Mouse (Mus musculus) megakaryocyte, embryonic 14.5 days (primary cell): ENCODE results near the gene BC035947. TPM values are rescaled to one million over a fixed set of nuclear protein-coding genes. Genes with fewer than 3 reads are reported as not detected.
"Not testable (repeated sequence)": the region's sequence is repeated elsewhere in the genome, so short reads cannot be mapped to it uniquely, and the experiment has no call there.

Source experiments
- H3K27me3 ChIP-seq: replicated peaks from 2 replicates; pipeline ENCODE3; 2012; ENCODE audit warnings: inconsistent platforms
- H3K36me3 ChIP-seq: replicated peaks from 2 replicates; pipeline ENCODE3; 2012; ENCODE audit warnings: low read length, inconsistent platforms, mixed read lengths
- H3K4me1 ChIP-seq: 2 replicates; pipeline ENCODE4 v1.6.1; 2012; ENCODE audit warnings: inconsistent platforms
- H3K4me3 ChIP-seq: replicated peaks from 2 replicates; pipeline ENCODE3; 2012; ENCODE audit warnings: moderate library complexity, mild to moderate bottlenecking, inconsistent platforms
- H3K9me3 ChIP-seq: 2 replicates; pipeline ENCODE4 v1.6.1; 2012; ENCODE audit warnings: inconsistent platforms
- FLI1 ChIP-seq: IDR thresholded peaks from 2 replicates; pipeline ENCODE4 v1.6.1; 2012; ENCODE audit warnings: low read length, inconsistent platforms, mixed read lengths
- GATA1 ChIP-seq: IDR thresholded peaks from 3 replicates; pipeline ENCODE4 v1.6.1; 2012; ENCODE audit warnings: mixed read lengths, low read length, inconsistent platforms, borderline replicate concordance
- polyA plus RNA-seq: library from polyadenylated mRNA; stranded (reverse); fragments of >175 nt; gene quantifications from 2 replicates; pipeline ENCODE4 v1.2.3, GENCODE M21; 2012; ENCODE audit warnings: low replicate concordance; ENCODE audit not compliant: insufficient read depth

Gene BC035947
- polyA plus RNA-seq, result not detected in 2 replicates

DNA sequence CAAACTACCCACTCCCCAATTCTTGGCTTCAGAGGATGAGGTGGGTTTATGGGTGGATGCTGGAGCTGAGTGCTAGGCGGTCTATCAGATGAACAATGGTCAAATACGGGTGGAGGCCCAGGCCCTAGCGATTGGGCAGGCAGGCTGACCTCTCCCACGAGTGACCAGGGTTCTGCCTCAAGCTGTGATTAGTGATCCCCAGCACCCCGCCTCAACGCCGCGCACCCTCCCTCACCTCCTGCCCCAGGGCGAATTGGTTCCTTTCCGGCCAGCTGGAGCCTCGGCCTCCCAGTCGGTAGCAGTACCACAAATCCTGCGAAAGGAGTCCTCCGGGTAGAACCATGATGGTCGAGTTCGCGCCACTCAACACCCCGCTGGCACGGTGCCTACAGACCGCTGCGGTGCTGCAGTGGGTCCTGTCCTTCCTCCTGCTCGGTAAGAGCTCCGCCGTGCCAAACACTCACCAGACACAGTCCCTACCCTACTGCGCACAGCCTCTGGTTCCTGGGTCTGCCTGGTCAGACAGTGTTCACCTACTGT lies at the start of gene BC035947:
Gene BC035947 (minus strand): TSS at position 538 of the 540 bp plus-strand sequence.
- Histone ChIP-seq H3K4me3 (peak within 1 kb of the TSS; percentile 59), H3K4me1 (peaks cover 6% of the 10 kb centered on the region; the same call in 1 of the 2 replicates), H3K27me3 (peaks cover 23% of the 10 kb centered on the region), H3K9me3 (peaks cover 16% of the 10 kb centered on the region), H3K36me3 (no peaks in the 10 kb centered on the region)
- TF ChIP-seq FLI1 (no peak), GATA1 (no peak)

GRCm38 (mm10) chr1:78554012-78554666 lies 42.2 kb upstream of the BC035947 start:
- Histone ChIP-seq H3K4me3 (no peak overlapping the region), H3K4me1 (0 out of 2 replicates have a peak, but pooled peaks cover under 1% of the 10 kb centered on the region), H3K36me3 (no peaks in the 10 kb centered on the region), H3K9me3 (peaks cover 10% of the 10 kb centered on the region), H3K27me3 (no peaks in the 10 kb centered on the region)
- TF ChIP-seq FLI1 (no peak), GATA1 (no peak)

DNA sequence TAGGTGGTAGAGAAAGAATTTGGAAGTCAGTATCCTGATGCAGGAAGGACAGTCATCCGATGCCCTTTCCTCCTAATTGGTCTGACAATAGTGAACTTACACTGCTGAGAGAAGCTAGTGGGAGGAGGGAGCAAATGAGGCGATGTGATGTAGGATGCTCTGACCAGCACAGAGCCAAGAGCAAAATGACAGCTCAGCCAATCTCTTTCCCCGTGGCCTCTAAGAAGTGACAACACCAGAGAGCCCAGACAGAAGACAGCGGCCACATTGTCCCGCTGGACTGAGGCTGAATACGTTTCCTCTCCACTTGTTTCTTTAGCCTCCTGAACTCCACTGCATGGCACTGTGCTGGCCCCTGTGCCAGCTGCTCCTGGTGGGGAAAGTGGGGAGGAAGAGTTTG lies 37.0 kb upstream of the BC035947 start:
- H3K36me3 ChIP-seq, result no peaks in the 10 kb centered on the region
- H3K4me3 ChIP-seq, result no peak overlapping the region
- H3K4me1 ChIP-seq, result 0 out of 2 replicates have a peak, but pooled peaks cover 4% of the 10 kb centered on the region
- TF ChIP-seq FLI1 (no peak), GATA1 (no peak)
- H3K9me3 ChIP-seq, result peaks cover 13% of the 10 kb centered on the region
- H3K27me3 ChIP-seq, result peaks cover 2% of the 10 kb centered on the region

DNA sequence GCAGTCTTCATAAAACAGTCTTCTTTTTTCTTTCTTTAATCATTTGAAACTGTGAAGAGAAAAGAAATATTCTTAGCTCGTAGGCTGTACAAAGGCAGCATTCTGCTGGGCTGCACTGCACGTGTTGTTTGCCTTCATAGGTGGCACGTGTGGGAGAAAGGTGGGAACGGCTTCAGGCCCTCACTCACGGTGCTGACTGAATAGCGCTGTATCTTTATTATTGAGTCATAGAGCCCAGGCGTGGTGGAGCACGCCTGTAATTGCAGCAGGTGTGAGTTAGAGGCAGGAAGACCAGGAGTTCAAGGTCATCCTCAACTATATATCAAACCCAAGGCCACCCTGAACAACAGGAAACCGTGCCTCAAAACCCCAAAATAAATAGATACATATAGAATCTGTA lies 34.3 kb upstream of the BC035947 start:
- H3K9me3 ChIP-seq, result peaks cover 19% of the 10 kb centered on the region
- no peaks in the 10 kb centered on the region for H3K36me3 ChIP-seq
- 0 out of 2 replicates have a peak, but pooled peaks cover 4% of the 10 kb centered on the region for H3K4me1 ChIP-seq
- H3K27me3 ChIP-seq, result peaks cover 4% of the 10 kb centered on the region
- no peak overlapping the region for H3K4me3 ChIP-seq
- no peak for TF ChIP-seq GATA1

GRCm38 (mm10) chr1:78543631-78544030 lies 31.7 kb upstream of the BC035947 start:
- H3K27me3 ChIP-seq, result not testable (repeated sequence)
- H3K9me3 ChIP-seq, result peaks cover 19% of the 10 kb centered on the region

GRCm38 (mm10) chr1:78539166-78539565 lies 27.2 kb upstream of the BC035947 start:
- H3K27me3 ChIP-seq, result peaks cover 2% of the 10 kb centered on the region
- peaks cover 33% of the 10 kb centered on the region for H3K4me1 ChIP-seq
- no peaks in the 10 kb centered on the region for H3K36me3 ChIP-seq
- TF ChIP-seq GATA1, result no peak
- TF ChIP-seq FLI1, result no peak
- no peak overlapping the region for H3K4me3 ChIP-seq
- peaks cover 14% of the 10 kb centered on the region for H3K9me3 ChIP-seq

More at GRCm38 (mm10) chr1:78543631-78544030, 31.7 kb upstream of the BC035947 start:
- H3K4me3 ChIP-seq, H3K36me3 ChIP-seq: not testable (repeated sequence)
- H3K4me1 ChIP-seq, result peaks cover 14% of the 10 kb centered on the region

- TF ChIP-seq FLI1 (no peak), GATA1 (no peak)
- H3K9me3 ChIP-seq, result peaks cover 14% of the 10 kb centered on the region
- H3K4me3 ChIP-seq, result peak overlapping the region; percentile 39
- no peaks in the 10 kb centered on the region for H3K36me3 ChIP-seq
- H3K4me1 ChIP-seq, result peaks cover 33% of the 10 kb centered on the region
- H3K27me3 ChIP-seq, result peaks cover 2% of the 10 kb centered on the region
Observed at GRCm38 (mm10) chr1:78538396-78538795, 26.4 kb upstream of the BC035947 start.

GRCm38 (mm10) chr1:78537494-78538010 lies 25.6 kb upstream of the BC035947 start:
- Histone ChIP-seq H3K4me1 (peaks cover 33% of the 10 kb centered on the region), H3K4me3 (peak overlapping the region; percentile 92), H3K36me3 (no peaks in the 10 kb centered on the region), H3K9me3 (peaks cover 11% of the 10 kb centered on the region), H3K27me3 (peaks cover 2% of the 10 kb centered on the region)
- no peak for TF ChIP-seq GATA1
- TF ChIP-seq FLI1, result no peak

GRCm38 (mm10) chr1:78536310-78537164 lies 24.6 kb upstream of the BC035947 start:
- H3K4me1 ChIP-seq, result peaks cover 39% of the 10 kb centered on the region
- TF ChIP-seq GATA1, result no peak
- no peak for TF ChIP-seq FLI1
- H3K27me3 ChIP-seq, result peaks cover 2% of the 10 kb centered on the region
- H3K4me3 ChIP-seq, result peak overlapping the region; percentile 92
- H3K36me3 ChIP-seq, result no peaks in the 10 kb centered on the region
- H3K9me3 ChIP-seq, result peaks cover 11% of the 10 kb centered on the region
